Mouse (Mus musculus): ENCODE measurements around the gene Hdac10.
A peak's percentile ranks its signal among the peaks of the same experiment; 100 is the strongest.

Gene Hdac10

GRCm38 (mm10) chr15:89128382-89129350, at the start of gene Hdac10:
Gene Hdac10, minus strand, starts transcription at chr15:89128700.
- no peak; the same call in 1 of the 2 replicates for TF ChIP-seq GATA4 (IDR thresholded peaks at IDR 0.05; ENCODE audit: insufficient replicate concordance, low read length)

- TF ChIP-seq GATA4 (IDR thresholded peaks at IDR 0.05; ENCODE audit: insufficient replicate concordance, low read length), result peak; percentile 15; the same call in 1 of the 2 replicates
These were observed 49.2 kb upstream of the Hdac10 start for GRCm38 (mm10) chr15:89177576-89178259.

- TF ChIP-seq GATA4 (IDR thresholded peaks at IDR 0.05; ENCODE audit: insufficient replicate concordance, low read length), result no peak
These were observed 48.6 kb upstream of the Hdac10 start for GRCm38 (mm10) chr15:89177121-89177520.

- TF ChIP-seq GATA4 (IDR thresholded peaks at IDR 0.05; ENCODE audit: insufficient replicate concordance, low read length), result no peak
These were observed 47.1 kb upstream of the Hdac10 start for GRCm38 (mm10) chr15:89175411-89176155.

- no peak for TF ChIP-seq GATA4 (IDR thresholded peaks at IDR 0.05; ENCODE audit: insufficient replicate concordance, low read length)
These were observed 46.4 kb upstream of the Hdac10 start for GRCm38 (mm10) chr15:89174889-89175339.

GRCm38 (mm10) chr15:89173906-89174214, 45.4 kb upstream of the Hdac10 start:
- TF ChIP-seq GATA4 (IDR thresholded peaks at IDR 0.05; ENCODE audit: insufficient replicate concordance, low read length), result no peak

- TF ChIP-seq GATA4 (IDR thresholded peaks at IDR 0.05; ENCODE audit: insufficient replicate concordance, low read length), result no peak
These were observed 44.8 kb upstream of the Hdac10 start for GRCm38 (mm10) chr15:89173024-89173905.

GRCm38 (mm10) chr15:89172276-89172935, 43.9 kb upstream of the Hdac10 start:
- no peak for TF ChIP-seq GATA4 (IDR thresholded peaks at IDR 0.05; ENCODE audit: insufficient replicate concordance, low read length)

- no peak for TF ChIP-seq GATA4 (IDR thresholded peaks at IDR 0.05; ENCODE audit: insufficient replicate concordance, low read length)
These were observed 43.1 kb upstream of the Hdac10 start for GRCm38 (mm10) chr15:89171526-89172051.

- peak; percentile 48; the same call in 1 of the 2 replicates for TF ChIP-seq GATA4 (IDR thresholded peaks at IDR 0.05; ENCODE audit: insufficient replicate concordance, low read length)
These were observed 41.6 kb upstream of the Hdac10 start for GRCm38 (mm10) chr15:89170102-89170501.

- no peak for TF ChIP-seq GATA4 (IDR thresholded peaks at IDR 0.05; ENCODE audit: insufficient replicate concordance, low read length)
These were observed 40.9 kb upstream of the Hdac10 start for GRCm38 (mm10) chr15:89169431-89169830.

GRCm38 (mm10) chr15:89168922-89169321, 40.4 kb upstream of the Hdac10 start:
- TF ChIP-seq GATA4 (IDR thresholded peaks at IDR 0.05; ENCODE audit: insufficient replicate concordance, low read length), result no peak

GRCm38 (mm10) chr15:89165478-89165877, 37.0 kb upstream of the Hdac10 start:
- no peak for TF ChIP-seq GATA4 (IDR thresholded peaks at IDR 0.05; ENCODE audit: insufficient replicate concordance, low read length)

- no peak for TF ChIP-seq GATA4 (IDR thresholded peaks at IDR 0.05; ENCODE audit: insufficient replicate concordance, low read length)
These were observed 32.9 kb upstream of the Hdac10 start for GRCm38 (mm10) chr15:89161397-89161796.
